Mouse (Mus musculus) small intestine, adult 2 months (tissue): Measurements from ENCODE around the gene Rhobtb1. TPM values are rescaled to one million over a fixed set of nuclear protein-coding genes. Genes with fewer than 3 reads are reported as not detected.
A peak's percentile ranks its signal among the peaks of the same experiment; 100 is the strongest.

ENCODE experiments used
- H3K27ac ChIP-seq: fragments of 200-500 bp; 2 replicates; pipeline ENCODE4 v1.5.1; 2012; ENCODE audit warnings: low read depth, low read length, control low read depth, inconsistent platforms; ENCODE audit not compliant: insufficient read depth
- H3K27me3 ChIP-seq: fragments of 200-500 bp; 2 replicates; pipeline ENCODE4 v1.6.1; 2012; ENCODE audit warnings: mild to moderate bottlenecking, moderate library complexity, low read length, inconsistent platforms; ENCODE audit not compliant: control insufficient read depth, insufficient read depth
- H3K36me3 ChIP-seq: fragments of 200-500 bp; 2 replicates; pipeline ENCODE4 v1.6.1; 2012; ENCODE audit warnings: mild to moderate bottlenecking, low read length, control low read depth, inconsistent platforms; ENCODE audit not compliant: control insufficient read depth, insufficient read depth
- H3K4me1 ChIP-seq: fragments of 200-500 bp; 2 replicates; pipeline ENCODE4 v1.6.1; 2012; ENCODE audit warnings: low read length, inconsistent platforms, mixed read lengths; ENCODE audit not compliant: control insufficient read depth, insufficient read depth, insufficient read length
- H3K4me3 ChIP-seq: fragments of 200-500 bp; 2 replicates; pipeline ENCODE4 v1.5.1; 2012; ENCODE audit warnings: low read depth, mild to moderate bottlenecking, control low read depth, inconsistent platforms, low read length, moderate library complexity
- CTCF ChIP-seq: fragments of 200-500 bp; IDR thresholded peaks from 2 replicates; pipeline ENCODE4 v1.5.1; 2012; ENCODE audit warnings: low read depth, mild to moderate bottlenecking, control low read depth, inconsistent platforms, low read length, moderate library complexity, mixed read lengths; ENCODE audit not compliant: insufficient replicate concordance, insufficient read length; ENCODE audit errors: extremely low read depth
- POLR2A ChIP-seq: fragments of 200-500 bp; IDR thresholded peaks from 2 replicates; pipeline ENCODE4 v1.6.1; 2012; ENCODE audit warnings: low read depth, mild to moderate bottlenecking, control low read depth, inconsistent platforms, low read length, moderate library complexity
- WGBS: fragments of 180-500 bp; shearing (Covaris S2); methylation state at CpG from one replicate; pipeline ENCODE4 v1.1.7; 2018; 5-methylcytosine and 5-hydroxymethylcytosine counted together
- polyA plus RNA-seq: library from polyadenylated mRNA; depleted of rRNA; stranded (reverse); fragments of >200 nt; gene quantifications from 2 replicates; pipeline ENCODE4 v1.2.3, GENCODE M21; 2012

Rhobtb1 gene
- polyA plus RNA-seq, 1 experiment = 7.9 TPM

DNA sequence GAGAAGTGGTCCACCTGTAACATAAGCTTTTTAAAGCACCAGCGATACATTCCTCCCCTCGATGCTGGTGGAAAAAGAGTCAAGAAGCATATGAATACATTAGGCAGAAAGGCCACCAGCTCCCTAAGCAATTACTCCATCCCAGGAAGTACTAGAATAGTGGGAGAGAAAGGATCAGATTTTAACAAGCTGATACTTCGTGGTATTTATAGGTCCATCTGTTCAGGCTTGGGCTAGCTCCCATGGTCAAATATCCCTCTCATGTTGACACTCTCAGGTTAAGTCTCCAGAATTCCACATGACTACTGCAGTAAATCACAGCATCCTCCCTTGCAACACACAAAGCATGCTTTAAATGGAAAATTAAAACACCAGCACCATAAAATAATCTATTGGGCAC is 32.3 kb upstream of the Rhobtb1 start:
- WGBS = 73% methylated on average over 3 of the region's 3 CpGs
- Histone ChIP-seq H3K27ac (no peak overlapping the region), H3K4me3 (no peak overlapping the region), H3K27me3 (no peaks in the 10 kb centered on the region), H3K36me3 (no peaks in the 10 kb centered on the region), H3K4me1 (no peaks in the 10 kb centered on the region)
- TF ChIP-seq POLR2A = no peak
- no peak for TF ChIP-seq CTCF

DNA sequence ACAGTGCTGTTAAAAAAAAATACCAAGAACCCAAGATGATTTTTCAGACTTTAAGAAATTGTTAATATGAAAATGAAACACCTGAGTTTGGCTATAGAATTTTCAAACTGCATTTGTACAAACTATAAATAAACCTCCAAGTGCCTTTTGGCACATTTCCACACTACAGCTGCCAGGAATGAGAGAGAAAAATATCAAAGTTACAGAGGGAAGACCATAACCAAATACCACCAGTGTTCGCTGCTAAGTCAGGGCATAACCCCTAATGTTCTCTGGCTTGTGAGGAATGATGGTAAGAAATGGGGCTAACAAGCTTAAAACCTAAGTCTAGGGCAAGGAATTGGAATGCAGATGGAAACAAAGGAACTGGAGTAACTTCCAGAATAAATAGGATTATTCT is 31.8 kb upstream of the Rhobtb1 start:
- Histone ChIP-seq H3K36me3 (no peaks in the 10 kb centered on the region), H3K27ac (no peak overlapping the region), H3K4me1 (no peaks in the 10 kb centered on the region), H3K4me3 (no peak overlapping the region), H3K27me3 (no peaks in the 10 kb centered on the region)
- TF ChIP-seq POLR2A (no peak), CTCF (no peak)
- WGBS = 66% methylated on average over 1 of the region's 1 CpGs

DNA sequence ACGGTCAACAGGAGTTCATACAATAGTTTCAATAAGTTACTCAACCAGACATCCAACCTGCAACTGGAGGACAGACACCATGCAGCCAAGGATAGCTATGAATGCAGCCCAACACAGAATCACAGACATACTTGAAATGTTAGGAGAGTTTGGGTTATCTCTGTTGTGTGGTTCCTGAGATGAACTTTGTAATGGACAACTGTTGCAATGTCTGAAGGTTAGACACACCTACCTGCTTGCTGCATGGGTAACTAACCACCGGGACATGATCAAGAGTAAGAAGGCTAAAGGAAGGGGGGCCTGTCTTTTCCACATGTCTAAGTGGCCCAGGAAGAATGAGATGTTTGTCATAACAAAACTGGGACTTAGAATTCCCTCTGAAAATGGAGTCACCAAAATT is 24.7 kb upstream of the Rhobtb1 start:
- no peaks in the 10 kb centered on the region for H3K27me3 ChIP-seq
- H3K36me3 ChIP-seq = no peaks in the 10 kb centered on the region
- TF ChIP-seq POLR2A (no peak), CTCF (no peak)
- WGBS = 76% methylated on average over 2 of the region's 2 CpGs
- no peak overlapping the region for H3K4me3 ChIP-seq
- H3K27ac ChIP-seq = no peak overlapping the region
- no peaks in the 10 kb centered on the region for H3K4me1 ChIP-seq

DNA sequence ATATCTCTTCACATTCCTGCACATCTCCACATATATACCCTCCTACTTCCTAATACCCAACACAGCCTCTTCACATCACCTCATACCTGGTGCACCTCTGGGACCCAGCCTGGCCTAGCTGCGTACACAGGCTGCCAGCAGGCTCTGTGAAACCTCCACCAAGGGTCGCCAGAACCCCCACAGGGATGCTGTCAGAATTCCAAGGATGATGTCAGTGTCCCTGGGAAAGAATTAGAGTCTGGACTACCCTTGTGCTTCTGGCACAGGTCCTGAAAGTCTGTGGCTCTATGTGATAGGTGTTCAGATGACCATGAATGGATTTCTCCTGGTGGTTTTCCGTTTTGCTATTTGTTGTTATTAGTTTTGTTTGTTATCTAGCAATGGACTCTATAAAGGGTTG is 22.7 kb upstream of the Rhobtb1 start:
- TF ChIP-seq POLR2A (no peak), CTCF (no peak)
- WGBS = 74% methylated on average over 3 of the region's 3 CpGs
- Histone ChIP-seq H3K4me3 (no peak overlapping the region), H3K27me3 (no peaks in the 10 kb centered on the region), H3K27ac (no peak overlapping the region), H3K36me3 (no peaks in the 10 kb centered on the region), H3K4me1 (no peaks in the 10 kb centered on the region)

DNA sequence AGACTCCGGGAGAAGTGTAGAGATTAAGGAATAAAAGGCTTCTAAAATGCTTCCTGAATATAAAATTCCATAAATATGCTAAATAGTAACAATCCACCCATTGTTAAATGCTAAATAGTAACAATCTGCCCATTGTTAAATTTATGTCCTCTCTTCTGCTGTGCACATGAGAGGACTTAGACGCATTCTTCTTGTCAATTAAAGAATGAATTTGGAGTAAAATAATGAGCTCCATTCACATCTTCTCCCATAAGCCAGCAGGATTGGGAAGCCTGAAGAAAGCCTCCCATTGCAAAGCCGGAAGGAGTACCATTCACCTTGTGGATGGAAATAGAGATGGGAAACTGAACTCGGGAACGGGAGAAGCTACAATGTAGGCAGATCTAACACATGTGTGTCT is 20.6 kb upstream of the Rhobtb1 start:
- no peak overlapping the region for H3K27ac ChIP-seq
- H3K4me3 ChIP-seq = no peak overlapping the region
- H3K4me1 ChIP-seq = no peaks in the 10 kb centered on the region
- WGBS = 78% methylated on average over 5 of the region's 5 CpGs
- TF ChIP-seq CTCF = no peak
- TF ChIP-seq POLR2A = no peak
- no peaks in the 10 kb centered on the region for H3K36me3 ChIP-seq
- H3K27me3 ChIP-seq = no peaks in the 10 kb centered on the region

DNA sequence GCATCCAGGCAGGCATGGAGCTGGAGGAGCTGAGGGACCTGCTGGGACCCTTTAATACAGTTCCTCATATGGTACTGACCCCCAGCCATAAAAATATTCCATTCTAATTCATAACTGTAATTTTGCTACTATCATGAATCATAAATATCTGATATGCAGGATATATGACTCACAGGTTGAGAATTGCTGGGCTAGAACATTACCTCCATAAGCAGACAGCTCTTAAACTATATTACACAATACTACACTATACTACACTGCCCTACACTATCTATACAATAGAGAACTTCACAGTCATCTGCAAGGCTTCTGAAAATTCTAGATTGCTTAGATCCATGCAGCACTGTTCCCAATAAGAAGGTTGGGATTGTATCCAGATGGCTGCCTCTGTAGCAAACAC is 16.9 kb upstream of the Rhobtb1 start:
- Histone ChIP-seq H3K4me3 (no peak overlapping the region), H3K27me3 (no peaks in the 10 kb centered on the region), H3K27ac (no peak overlapping the region), H3K4me1 (no peaks in the 10 kb centered on the region), H3K36me3 (no peaks in the 10 kb centered on the region)
- no peak for TF ChIP-seq POLR2A
- no peak for TF ChIP-seq CTCF

DNA sequence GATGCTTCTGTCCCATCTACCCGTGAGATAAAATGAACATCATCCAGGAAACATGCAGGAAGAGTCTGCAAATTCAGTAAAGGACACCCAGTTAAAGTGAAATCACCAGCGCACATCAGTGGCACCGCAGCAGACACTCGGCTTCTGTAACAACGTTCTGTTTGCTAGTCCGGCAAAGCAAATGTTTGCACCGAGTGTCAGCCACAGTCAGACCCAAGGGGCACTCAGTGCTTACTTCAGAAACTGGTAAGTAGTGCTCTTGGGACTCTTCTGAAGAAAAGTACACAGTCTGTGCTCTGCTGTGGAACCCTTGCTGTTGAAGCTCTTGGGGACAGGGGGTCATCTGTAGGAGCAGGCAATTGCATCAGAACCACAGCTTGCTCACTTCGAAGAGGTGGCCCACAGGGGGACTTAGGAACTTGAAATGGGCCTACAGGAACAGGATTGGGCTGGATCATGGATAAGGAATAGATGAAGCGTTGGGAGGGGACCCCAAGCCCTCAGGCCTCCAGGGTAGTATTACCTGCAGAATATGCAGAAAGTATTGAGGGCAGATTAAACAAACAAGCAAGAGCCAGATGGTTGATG is 14.9 kb upstream of the Rhobtb1 start:
- peak overlapping the region; percentile 26; the same call in 1 of the 2 replicates for H3K27ac ChIP-seq
- no peaks in the 10 kb centered on the region for H3K27me3 ChIP-seq
- 38% methylated on average over 9 of the region's 9 CpGs for WGBS
- H3K4me1 ChIP-seq = no peaks in the 10 kb centered on the region
- TF ChIP-seq CTCF (no peak), POLR2A (no peak)
- no peaks in the 10 kb centered on the region for H3K36me3 ChIP-seq
- no peak overlapping the region for H3K4me3 ChIP-seq
